Mouse (Mus musculus) megakaryocyte, embryonic 14.5 days (primary cell): ENCODE results near the gene Art5.

Source experiments
- FLI1 ChIP-seq: IDR thresholded peaks from 2 replicates; pipeline ENCODE4 v1.6.1; 2012; ENCODE audit warnings: low read length, inconsistent platforms, mixed read lengths
- GATA1 ChIP-seq: IDR thresholded peaks from 3 replicates; pipeline ENCODE4 v1.6.1; 2012; ENCODE audit warnings: mixed read lengths, low read length, inconsistent platforms, borderline replicate concordance

GRCm38 (mm10) chr7:102078517-102078916 is 30.8 kb downstream of the Art5 start:
- TF ChIP-seq GATA1 (no peak), FLI1 (no peak)
